Comparison of ENCODE assay signal across 12 mouse cellular contexts in genomic region chr6:72219549-72219948, GRCm38 (mm10). TPM values are rescaled to one million over a fixed set of nuclear protein-coding genes. Genes with fewer than 3 reads are reported as not detected.
A peak's percentile ranks its signal among the peaks of the same experiment; 100 is the strongest.
DNase-seq lines count a peak whose midpoint lies in the region.
"Had no signal": no experiment of that assay in that cellular context is flagged by ENCODE, and none has a peak within 500 bp of the region (broad histone marks: within the 10 kb centered on the region; RNA-seq: fewer than 3 reads in every experiment).

No protein-coding gene starts in this region.

- H3K4me3 ChIP-seq in heart, embryonic 10.5 days: no peak overlapping the region
- H3K4me3 ChIP-seq: megakaryocyte, embryonic 14.5 days; myocyte had no signal

- H3K9me3 ChIP-seq in heart, embryonic 10.5 days: no peaks in the 10 kb centered on the region
- H3K9me3 ChIP-seq: megakaryocyte, embryonic 14.5 days had no signal

- DNase-seq in heart, embryonic 10.5 days (ENCODE audit: low spot score): no peak
- DNase-seq in heart, postnatal 25 days (ENCODE audit: low spot score): no peak
- DNase-seq in kidney, postnatal 10 days: peak; percentile 73
- no peak for DNase-seq in kidney, adult 18-20 months
- peak; percentile 20 for DNase-seq in thymus, postnatal 14 days
- DNase-seq in thymus, postnatal 36 days: no peak
- peak; percentile 42 for DNase-seq in testis, postnatal 14 days (ENCODE audit: low spot score)
- DNase-seq: embryo, embryonic 11 days; gastrocnemius, postnatal 36 days had no signal

- intact Hi-C loops in heart, postnatal 25 days (cut with DNase I): loop anchor here (2.0 kb wide), 1 partner anchor 15 kb away; the partner anchor contains the start of gene Atoh8

- H3K4me1 ChIP-seq in heart, embryonic 10.5 days: peaks cover 93% of the 10 kb centered on the region

- H3K36me3 ChIP-seq in heart, embryonic 10.5 days: no peaks in the 10 kb centered on the region

- WGBS in heart, embryonic 10.5 days: 42% methylated on average over 5 of the region's 5 CpGs

- H3K27ac ChIP-seq in heart, embryonic 10.5 days: peak overlapping the region; percentile 72
- H3K27ac ChIP-seq: liver, embryonic 14.5 days had no signal

- 0 out of 2 replicates have a peak, but pooled peaks cover 3% of the 10 kb centered on the region for H3K27me3 ChIP-seq in heart, embryonic 10.5 days (ENCODE audit: insufficient read depth, poor library complexity, severe bottlenecking)

RNA-seq across cellular contexts. Expression of gene Atoh8, which starts 15.8 kb away (rescaled TPM):
- 10.9 and 15.7 TPM in 2 replicates for polyA plus RNA-seq in heart, embryonic 10.5 days (2016; fragmentation: Nextera tagmentation; extraction: Ambion mirVana)
- total RNA-seq in heart, postnatal 25 days (2021): 10 to 100 TPM in 1 of 2 experiments, 1 to 10 TPM in 1; 6.1 to 12.4 TPM

Comparison
In these comparisons a context has a peak if more than half of its experiments do, and no peak if none do; other contexts are left out.
1. DNase-seq: peak in kidney, postnatal 10 days (single experiment), thymus, postnatal 14 days (single experiment) and testis, postnatal 14 days (single experiment); none in heart, embryonic 10.5 days (single experiment), heart, postnatal 25 days (single experiment), kidney, adult 18-20 months (single experiment) and thymus, postnatal 36 days (0 of 2).